Mouse (Mus musculus) cortical plate, adult 2 months (tissue): ENCODE results near the gene Nme2. TPM values are rescaled to one million over a fixed set of nuclear protein-coding genes. Genes with fewer than 3 reads are reported as not detected.

Experiments used
- H3K27ac ChIP-seq: fragments of 200-500 bp; 2 replicates; pipeline ENCODE4 v1.5.1; 2012; ENCODE audit warnings: low read length, control low read depth, inconsistent platforms; ENCODE audit not compliant: insufficient read depth
- H3K4me1 ChIP-seq: fragments of 200-500 bp; 2 replicates; pipeline ENCODE4 v1.6.1; 2011; ENCODE audit warnings: low read length; ENCODE audit not compliant: control insufficient read depth, insufficient read depth
- H3K4me3 ChIP-seq: fragments of 200-500 bp; 2 replicates; pipeline ENCODE4 v1.5.1; 2011; ENCODE audit warnings: mild to moderate bottlenecking, low read length, control low read depth; ENCODE audit not compliant: insufficient read depth
- CTCF ChIP-seq: fragments of 200-500 bp; IDR thresholded peaks from 2 replicates; pipeline ENCODE4 v1.5.1; 2011; ENCODE audit warnings: mild to moderate bottlenecking, control low read depth, low read length; ENCODE audit not compliant: insufficient read depth; ENCODE audit errors: extremely low read depth
- POLR2A ChIP-seq: fragments of 200-500 bp; IDR thresholded peaks from 2 replicates; pipeline ENCODE4 v1.6.1; 2011; ENCODE audit warnings: mild to moderate bottlenecking, low read length, control low read depth; ENCODE audit not compliant: insufficient read depth; ENCODE audit errors: extremely low read depth
- polyA plus RNA-seq: library from polyadenylated mRNA; depleted of rRNA; stranded (reverse); fragments of >200 nt; gene quantifications from 2 replicates; pipeline ENCODE4 v1.2.3, GENCODE M21; 2012

Nme2 gene
- polyA plus RNA-seq, 1 experiment, result 129 TPM

DNA sequence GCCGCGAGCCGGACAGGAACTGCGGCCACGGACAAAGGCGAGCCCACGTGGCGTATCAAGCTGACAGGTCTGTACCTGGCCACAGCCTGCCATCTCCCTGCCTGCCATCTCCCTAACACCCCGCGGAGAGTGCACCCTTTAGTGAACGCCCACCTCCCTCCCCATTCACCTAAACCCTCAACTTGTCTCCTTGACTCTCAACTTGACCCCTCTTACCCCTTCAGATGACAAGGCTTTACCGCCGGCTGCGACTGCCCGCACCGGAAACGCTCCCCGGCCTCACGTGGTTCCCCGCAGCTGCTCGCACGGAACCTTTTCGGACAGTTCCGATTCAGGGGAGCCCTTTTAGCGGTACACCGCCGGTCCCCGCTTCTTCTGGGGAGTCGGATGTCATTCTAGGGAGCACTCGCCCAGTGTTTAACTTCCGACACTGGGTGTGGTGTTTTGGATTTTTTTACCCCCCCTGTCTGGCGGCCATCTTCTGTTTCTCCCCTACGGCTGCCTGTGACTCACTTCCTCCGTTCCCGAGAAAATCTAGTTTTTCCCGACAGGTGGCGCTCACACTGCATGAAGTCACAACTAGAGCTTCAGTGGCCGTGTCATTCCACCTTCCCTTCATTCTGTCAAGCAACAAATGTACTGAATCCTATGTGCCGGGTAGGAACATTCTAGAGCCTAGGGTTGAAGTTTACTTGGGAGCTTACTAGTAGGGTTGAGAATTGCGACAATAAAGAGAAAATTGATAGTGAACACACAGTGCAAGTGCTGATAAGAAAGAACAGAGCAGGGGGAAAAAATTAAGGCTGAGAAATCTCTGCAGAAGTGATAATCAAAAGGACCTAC lies 12.2 kb upstream of the Nme2 start, which contains the start of the genes Gm20390 and Nme1:
Gene Gm20390, minus strand, starts transcription at position 289 of the 843 bp plus-strand sequence.
Gene Nme1, minus strand, starts transcription at position 517 of the 843 bp plus-strand sequence.
- Histone ChIP-seq H3K27ac (peak within 1 kb of the TSS; percentile 26), H3K4me1 (peaks cover 2% of the 10 kb centered on the region; the same call in 1 of the 2 replicates), H3K4me3 (peak within 1 kb of the TSS; percentile 75)
- peak; percentile 48; the same call in 1 of the 2 replicates for TF ChIP-seq POLR2A
- peak; percentile 88 for TF ChIP-seq CTCF

DNA sequence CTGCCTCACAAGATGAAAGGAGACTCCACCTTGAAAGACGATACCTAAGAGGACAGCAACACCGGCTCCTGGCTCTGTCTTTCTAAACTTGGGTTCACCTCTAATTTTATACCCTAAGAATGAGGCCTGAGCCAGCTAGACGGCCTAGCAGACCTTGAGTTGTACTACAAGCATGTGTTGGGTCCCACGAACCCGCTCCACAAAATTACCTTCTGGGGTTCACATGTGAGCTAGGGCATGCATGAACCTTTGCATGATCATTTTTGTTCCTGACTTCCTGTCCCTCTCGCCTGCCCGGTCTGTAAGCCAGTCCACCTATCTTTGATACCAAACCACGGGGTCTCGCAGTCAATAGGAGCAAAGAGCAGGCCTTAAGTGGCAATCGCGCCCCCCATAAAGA lies 11.3 kb upstream of the Nme2 start:
- TF ChIP-seq POLR2A, result no peak
- H3K27ac ChIP-seq, result peak overlapping the region; percentile 26; the same call in 1 of the 2 replicates
- peaks cover 2% of the 10 kb centered on the region; the same call in 1 of the 2 replicates for H3K4me1 ChIP-seq
- peak overlapping the region; percentile 75 for H3K4me3 ChIP-seq

DNA sequence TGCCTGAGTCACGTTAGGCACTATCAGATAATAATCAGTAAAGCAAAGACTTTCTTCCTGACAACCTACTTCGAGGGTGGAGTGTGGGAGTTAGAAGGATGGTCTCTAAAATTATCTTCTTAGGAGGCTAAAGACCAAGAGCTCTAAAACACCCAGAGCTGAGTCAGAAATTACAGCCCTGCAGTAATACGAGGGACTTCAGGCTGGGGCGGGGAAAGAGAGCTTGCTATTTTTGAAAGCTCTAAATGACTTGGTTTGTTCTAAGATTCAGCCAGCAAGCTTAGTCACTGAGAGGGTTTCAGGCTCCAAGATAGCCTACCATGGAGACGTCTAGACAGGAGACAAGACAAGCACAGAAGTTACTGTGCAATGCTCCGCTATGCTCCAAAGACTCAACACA lies 9.3 kb upstream of the Nme2 start:
- no peak for TF ChIP-seq CTCF
- TF ChIP-seq POLR2A, result no peak
- Histone ChIP-seq H3K4me1 (peaks cover 2% of the 10 kb centered on the region; the same call in 1 of the 2 replicates), H3K4me3 (no peak overlapping the region), H3K27ac (no peak overlapping the region)

DNA sequence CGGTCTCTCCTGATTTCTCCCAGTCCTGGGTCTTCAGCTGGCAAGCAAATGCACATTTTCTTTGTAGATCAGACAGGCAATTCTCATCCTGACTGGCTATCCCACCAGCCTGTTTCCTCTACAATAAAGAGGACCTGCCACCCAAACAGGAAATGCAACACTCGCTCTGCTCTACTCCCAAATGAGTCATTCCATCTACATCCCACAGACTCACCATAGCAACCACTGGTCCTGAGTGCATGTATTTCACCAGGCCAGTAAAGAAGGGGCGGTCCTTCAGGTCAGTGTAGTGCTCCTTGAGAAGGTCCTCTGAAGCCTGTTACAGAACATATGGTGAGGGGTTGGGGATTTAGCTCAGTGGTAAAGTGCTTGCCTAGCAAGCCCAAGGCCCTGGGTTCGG lies 7.0 kb upstream of the Nme2 start:
- no peak for TF ChIP-seq CTCF
- Histone ChIP-seq H3K27ac (no peak overlapping the region), H3K4me3 (no peak overlapping the region), H3K4me1 (peaks cover 2% of the 10 kb centered on the region; the same call in 1 of the 2 replicates)

DNA sequence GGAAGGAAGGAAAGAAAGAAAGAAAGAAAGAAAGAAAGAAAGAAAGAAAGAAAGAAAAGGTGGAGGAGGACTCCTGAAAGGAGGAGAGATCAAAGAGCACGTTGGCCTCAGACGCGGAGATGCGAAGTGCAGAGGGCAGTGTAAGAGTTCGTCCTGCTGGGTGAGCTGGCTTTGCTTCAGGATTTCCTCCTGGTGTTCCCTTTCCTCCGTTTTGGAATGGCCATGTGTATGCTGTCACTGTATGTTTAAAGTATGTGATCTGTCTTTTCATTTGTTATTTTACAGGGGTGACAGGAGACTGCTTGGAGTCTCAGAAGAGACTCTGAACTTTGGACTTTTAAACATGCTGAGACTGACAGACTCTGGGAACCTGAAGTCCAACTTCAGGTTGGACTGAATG lies 5.4 kb upstream of the Nme2 start:
- no peak overlapping the region for H3K27ac ChIP-seq
- no peak overlapping the region for H3K4me3 ChIP-seq
- TF ChIP-seq CTCF (no peak), POLR2A (no peak)
- peaks cover 2% of the 10 kb centered on the region; the same call in 1 of the 2 replicates for H3K4me1 ChIP-seq

DNA sequence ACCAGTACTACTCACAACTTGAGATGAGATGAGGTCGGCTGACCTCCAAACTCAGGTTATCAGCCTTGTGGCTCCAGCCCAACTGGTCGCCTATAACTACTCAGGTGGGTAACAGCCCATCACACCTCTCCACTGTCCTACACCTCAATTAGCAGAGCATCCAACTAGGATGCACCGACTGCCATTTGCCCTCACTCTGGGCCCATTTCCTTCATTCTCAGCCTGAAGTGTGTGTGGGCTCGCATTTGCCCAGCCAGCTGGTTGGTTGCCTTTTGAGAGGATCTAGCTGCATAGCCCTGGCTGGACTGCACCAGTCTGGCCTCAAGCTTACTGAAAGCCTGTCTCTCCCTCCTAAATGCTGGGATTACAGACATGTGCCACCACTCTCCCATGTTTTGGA lies 1.7 kb upstream of the Nme2 start:
- TF ChIP-seq POLR2A (0 out of 2 replicates have a peak, but pooled peaks have one; percentile 5), CTCF (no peak)

DNA sequence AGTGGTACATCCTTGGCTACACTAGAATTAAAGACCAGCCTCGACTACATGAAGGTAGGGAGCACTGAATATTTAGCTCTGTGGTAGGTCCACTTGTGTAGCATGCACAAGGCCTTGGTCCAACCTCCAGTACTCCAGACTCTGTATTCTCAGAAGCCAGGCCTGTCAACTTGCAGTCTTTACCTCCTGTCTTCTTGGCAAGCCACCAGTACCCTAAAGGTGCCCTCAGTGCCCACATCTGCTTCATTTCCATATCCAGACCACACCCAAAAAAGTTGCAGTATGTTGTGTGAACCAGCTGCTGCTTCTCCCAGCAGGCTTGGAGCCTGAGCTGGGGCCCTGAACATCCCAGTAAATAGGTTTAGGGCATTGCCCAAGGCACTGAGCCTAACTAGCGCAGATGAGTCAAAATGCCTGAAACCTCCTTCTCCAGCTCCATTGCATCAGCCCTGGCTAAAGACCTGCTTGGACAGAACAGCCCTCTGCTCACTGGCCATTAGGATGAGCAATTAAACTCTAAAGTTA lies 1.0 kb upstream of the Nme2 start:
- no peak overlapping the region for H3K27ac ChIP-seq
- TF ChIP-seq POLR2A (no peak), CTCF (no peak)
- H3K4me1 ChIP-seq, result no peaks in the 10 kb centered on the region
- H3K4me3 ChIP-seq, result no peak overlapping the region

More for the DNA sequence above, 1.7 kb upstream of the Nme2 start:
- Histone ChIP-seq H3K4me1 (no peaks in the 10 kb centered on the region), H3K27ac (no peak overlapping the region), H3K4me3 (no peak overlapping the region)

DNA sequence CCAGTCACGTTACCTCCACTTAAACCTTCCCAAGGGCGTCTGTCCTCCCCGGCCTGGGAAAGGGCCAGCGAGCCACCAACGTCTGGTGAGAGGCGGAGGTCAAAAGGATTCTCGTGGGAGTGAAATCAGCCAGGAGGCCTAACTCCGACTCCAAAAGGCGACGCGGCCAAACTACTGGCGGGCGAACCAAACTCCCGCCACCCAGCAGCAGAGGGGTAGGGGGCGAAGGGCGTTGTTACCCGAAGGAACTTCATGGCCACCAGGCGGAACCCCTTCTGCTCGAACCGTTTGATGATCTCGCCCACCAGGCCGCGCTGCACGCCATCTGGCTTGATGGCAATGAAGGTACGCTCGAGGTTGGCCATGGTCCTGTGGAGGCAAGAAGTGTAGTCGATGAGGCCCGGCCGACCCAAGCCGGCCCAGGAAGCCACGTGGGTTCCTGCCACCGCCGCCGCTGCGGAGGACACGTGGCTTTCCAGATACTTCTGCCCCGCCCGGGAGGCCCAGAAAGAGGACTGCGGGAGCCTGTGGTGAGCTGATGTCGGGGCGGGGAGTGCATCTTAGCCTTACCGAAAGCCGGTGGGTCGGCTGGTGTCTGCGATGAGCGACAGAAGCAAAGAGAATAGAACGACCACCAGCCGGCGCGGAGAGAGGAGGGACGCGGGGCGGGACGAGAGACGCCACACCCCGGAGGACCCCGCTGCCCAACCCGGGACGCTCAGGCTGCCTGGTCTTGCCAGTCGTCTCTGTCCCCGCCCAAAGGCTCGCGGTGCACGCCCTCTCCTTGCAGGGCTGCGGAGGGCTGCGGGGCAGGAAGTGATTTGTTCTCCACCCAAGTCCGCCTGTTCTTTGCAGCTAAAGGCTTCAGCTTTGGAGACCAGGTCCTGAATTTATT lies 556 bp downstream of the Nme2 start:
- H3K4me1 ChIP-seq, result no peaks in the 10 kb centered on the region
- peak overlapping the region; percentile 31 for H3K27ac ChIP-seq
- TF ChIP-seq POLR2A (peak; percentile 69), CTCF (no peak)
- peak overlapping the region; percentile 72 for H3K4me3 ChIP-seq

DNA sequence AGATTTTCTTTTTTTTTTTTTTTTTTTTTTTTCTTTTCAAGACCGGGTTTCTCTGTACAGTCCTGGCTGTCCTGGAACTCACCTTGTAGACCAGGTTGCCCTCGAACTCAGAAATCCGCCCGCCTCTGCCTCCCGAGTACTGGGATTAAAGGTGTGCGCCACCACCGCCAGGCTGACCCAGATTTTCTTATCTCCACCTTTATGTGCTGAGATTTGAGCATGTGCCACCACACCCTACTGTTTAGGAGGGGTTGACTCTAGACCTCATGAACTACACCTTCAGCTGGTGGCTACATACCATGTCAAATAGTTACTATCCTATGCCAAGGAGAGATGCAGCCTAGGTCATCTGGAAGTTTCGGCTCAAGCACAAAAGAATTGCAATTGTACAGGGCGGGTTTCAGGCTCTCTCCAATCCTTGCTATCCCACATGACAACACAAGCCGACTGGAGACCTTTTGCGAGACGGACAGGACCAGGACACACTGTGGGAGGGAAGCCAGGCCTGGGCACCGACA lies 1.3 kb downstream of the Nme2 start:
- peak overlapping the region; percentile 72 for H3K4me3 ChIP-seq
- H3K27ac ChIP-seq, result no peak overlapping the region
- no peak for TF ChIP-seq POLR2A
- TF ChIP-seq CTCF, result no peak
- H3K4me1 ChIP-seq, result no peaks in the 10 kb centered on the region
